Comparison of ENCODE assay signal across 24 mouse cellular contexts in genomic region chr1:181900846-181901245, GRCm38 (mm10). TPM values are rescaled to one million over a fixed set of nuclear protein-coding genes. Genes with fewer than 3 reads are reported as not detected.
DNase-seq lines count a peak whose midpoint lies in the region; ATAC-seq and TF ChIP-seq lines count a peak whose summit lies in the region.
"Had no signal": no experiment of that assay in that cellular context is flagged by ENCODE, and none has a peak within 500 bp of the region (broad histone marks: within the 10 kb centered on the region; RNA-seq: fewer than 3 reads in every experiment).

No protein-coding gene starts in this region.

- no peak for TF ChIP-seq POLR2A in ES-Bruce4 (IDR thresholded peaks at IDR 0.05; ENCODE audit: insufficient read depth, low read length)

- peaks cover 25% of the 10 kb centered on the region for H3K4me1 ChIP-seq in heart, embryonic 12.5 days (replicated peaks)
- peaks cover 6% of the 10 kb centered on the region for H3K4me1 ChIP-seq in heart, embryonic 15.5 days (replicated peaks)
- H3K4me1 ChIP-seq in ES-Bruce4 (ENCODE audit: control insufficient read depth, insufficient read depth, low read length): peaks cover 2% of the 10 kb centered on the region
- H3K4me1 ChIP-seq: forebrain, embryonic 10.5 days; forebrain, embryonic 13.5 days had no signal

- no peaks in the 10 kb centered on the region for H3K27me3 ChIP-seq in heart, embryonic 12.5 days (replicated peaks)
- no peaks in the 10 kb centered on the region for H3K27me3 ChIP-seq in heart, embryonic 15.5 days
- H3K27me3 ChIP-seq in ES-Bruce4 (ENCODE audit: control insufficient read depth, insufficient read depth, low read length, poor library complexity, severe bottlenecking): no peaks in the 10 kb centered on the region
- H3K27me3 ChIP-seq: forebrain, embryonic 13.5 days had no signal

- H3K36me3 ChIP-seq in heart, embryonic 12.5 days: peaks cover 27% of the 10 kb centered on the region
- peaks cover 18% of the 10 kb centered on the region for H3K36me3 ChIP-seq in heart, embryonic 15.5 days
- H3K36me3 ChIP-seq in ES-Bruce4 (ENCODE audit: control insufficient read depth, insufficient read depth, low read length, poor library complexity, severe bottlenecking): peaks cover 31% of the 10 kb centered on the region

- H3K9me3 ChIP-seq in heart, embryonic 12.5 days (replicated peaks): no peaks in the 10 kb centered on the region
- H3K9me3 ChIP-seq in heart, embryonic 15.5 days (replicated peaks): no peaks in the 10 kb centered on the region
- H3K9me3 ChIP-seq in ES-Bruce4 (replicated peaks; ENCODE audit: control insufficient read depth, insufficient read depth, low read length, poor library complexity, severe bottlenecking): no peaks in the 10 kb centered on the region
- H3K9me3 ChIP-seq: forebrain, embryonic 10.5 days; forebrain, embryonic 13.5 days had no signal

- no peak overlapping the region for H3K4me2 ChIP-seq in heart, embryonic 12.5 days
- H3K4me2 ChIP-seq in heart, embryonic 15.5 days: no peak overlapping the region
- H3K4me2 ChIP-seq: forebrain, embryonic 13.5 days; hindbrain, embryonic 14.5 days had no signal

- intact Hi-C loops in heart, postnatal 10 days (cut with DNase I): no loop called here

- no peak for ATAC-seq in heart, embryonic 12.5 days (ENCODE audit: insufficient number of reproducible peaks, low FRiP score)
- no peak for ATAC-seq in heart, embryonic 15.5 days (replicated peaks; ENCODE audit: insufficient number of reproducible peaks, insufficient read depth, low FRiP score, low read depth)
- no peak for ATAC-seq in granulocyte monocyte progenitor cell, adult 5-6 weeks (replicated peaks; ENCODE audit: poor library complexity, severe bottlenecking)
- ATAC-seq: forebrain, embryonic 13.5 days; forebrain, embryonic 16.5 days; hindbrain, postnatal 0 days; inflammation-experienced regulatory T-cells, adult 6 months had no signal

- no peak overlapping the region for H3K4me3 ChIP-seq in heart, embryonic 12.5 days
- no peak overlapping the region for H3K4me3 ChIP-seq in heart, embryonic 15.5 days
- H3K4me3 ChIP-seq in ES-Bruce4 (ENCODE audit: low read depth, low read length): no peak overlapping the region
- H3K4me3 ChIP-seq: forebrain, embryonic 10.5 days; forebrain, embryonic 13.5 days had no signal

- no peak overlapping the region for H3K27ac ChIP-seq in heart, embryonic 12.5 days (ENCODE audit: poor library complexity, severe bottlenecking)
- peak overlapping the region; percentile 37; the same call in 1 of the 2 replicates for H3K27ac ChIP-seq in heart, embryonic 15.5 days
- peak overlapping the region; percentile 21; the same call in 1 of the 2 replicates for H3K27ac ChIP-seq in ES-Bruce4 (ENCODE audit: insufficient read depth, low read length)
- H3K27ac ChIP-seq: forebrain, embryonic 10.5 days; forebrain, embryonic 13.5 days; hindbrain, embryonic 14.5 days; hindbrain, postnatal 0 days had no signal

- TF ChIP-seq CTCF in ES-Bruce4 (IDR thresholded peaks at IDR 0.05; ENCODE audit: low read depth, low read length): no peak

- TF ChIP-seq EP300 in ES-Bruce4 (IDR thresholded peaks at IDR 0.05; ENCODE audit: insufficient read depth, low read depth, low read length): no peak

- DNase-seq in heart, adult 11 months: peak; percentile 66
- DNase-seq in heart, postnatal 10 days: no peak
- peak; percentile 66 for DNase-seq in ZHBTc4 (ENCODE audit: low read depth, low spot score)
- DNase-seq: adrenal gland, adult 2 months; adrenal gland, postnatal 25 days; cerebellum, adult 11-12 months; cerebellum, adult 8-10 months; cerebellum, postnatal 10 days; cerebellum, postnatal 36 days; gastrocnemius, postnatal 10 days; gastrocnemius, postnatal 36 days; heart, adult 18-20 months; kidney, adult 11 months; kidney, adult 8-10 months had no signal

- 45% methylated on average over 1 of the region's 1 CpGs for WGBS in heart, embryonic 12.5 days
- WGBS in heart, embryonic 15.5 days: 36% methylated on average over 1 of the region's 1 CpGs

- no peak overlapping the region for H3K9ac ChIP-seq in heart, embryonic 12.5 days
- no peak overlapping the region for H3K9ac ChIP-seq in heart, embryonic 15.5 days
- no peak overlapping the region for H3K9ac ChIP-seq in ES-Bruce4 (ENCODE audit: low read depth, poor library complexity, severe bottlenecking)
- H3K9ac ChIP-seq: forebrain, embryonic 13.5 days; hindbrain, embryonic 14.5 days had no signal

RNA-seq across cellular contexts. Expression of gene Lbr, which starts 58.0 kb away (rescaled TPM):
- polyA plus RNA-seq in heart, embryonic 12.5 days (2016; fragmentation: Nextera tagmentation; extraction: Ambion mirVana): 100 and 105 TPM in 2 replicates
- 55.7 and 74.5 TPM in 2 replicates for polyA plus RNA-seq in heart, embryonic 15.5 days (2015; fragmentation: Nextera tagmentation; extraction: Ambion mirVana)
- 10 to 100 TPM; 35.0 to 36.3 TPM for total RNA-seq in heart, postnatal 10 days (2021)
- 335 and 343 TPM in 2 replicates for polyA plus RNA-seq in ES-Bruce4 (2011; ENCODE audit: insufficient read depth, insufficient read length, low read depth, missing spikeins)
- 132 and 145 TPM in 2 replicates for total RNA-seq in granulocyte monocyte progenitor cell, adult 5-6 weeks (2014; fragmentation: Nextera tagmentation)
- 245 and 274 TPM in 2 replicates for total RNA-seq in granulocyte monocyte progenitor cell, adult 5-6 weeks (2017)

Comparison
In these comparisons a context has a peak if more than half of its experiments do, and no peak if none do; other contexts are left out.
1. DNase-seq: peak in heart, adult 11 months (single experiment) and ZHBTc4 (single experiment); none in heart, postnatal 10 days (0 of 2).